Mouse (Mus musculus) stomach, embryonic 14.5 days (tissue): Measurements from ENCODE around the gene Dnttip1. TPM values are rescaled to one million over a fixed set of nuclear protein-coding genes. Genes with fewer than 3 reads are reported as not detected.

Source experiments
- ATAC-seq: fragments of 200-750 bp; cut with Nextera tagmentation; 2 replicates; pipeline ENCODE4 v1.8.0; 2017; ENCODE audit warnings: low read depth, moderate TSS enrichment; ENCODE audit not compliant: insufficient number of reproducible peaks, insufficient read depth, low FRiP score
- H3K27ac ChIP-seq: fragments of 300-500 bp; sonication (generic); 2 replicates; pipeline ENCODE4 v1.5.1; 2014; ENCODE audit warnings: mild to moderate bottlenecking, low read length, moderate library complexity, mixed read lengths
- H3K27me3 ChIP-seq: fragments of 300-500 bp; sonication (generic); 2 replicates; pipeline ENCODE4 v1.6.1; 2014; ENCODE audit warnings: low read length, control low read depth, mixed read lengths; ENCODE audit not compliant: control insufficient read depth, insufficient read depth
- H3K36me3 ChIP-seq: fragments of 300-500 bp; sonication (generic); 2 replicates; pipeline ENCODE4 v1.6.1; 2014; ENCODE audit warnings: mild to moderate bottlenecking, control low read depth, low read length, moderate library complexity, mixed read lengths; ENCODE audit not compliant: control insufficient read depth, insufficient read depth
- H3K4me1 ChIP-seq: fragments of 300-500 bp; sonication (generic); 2 replicates; pipeline ENCODE4 v1.6.1; 2014; ENCODE audit warnings: low read length, control low read depth, mixed read lengths; ENCODE audit not compliant: control insufficient read depth, insufficient read depth
- H3K4me2 ChIP-seq: fragments of 300-500 bp; sonication (generic); replicated peaks from 2 replicates; pipeline ENCODE4 v1.6.1; 2014; ENCODE audit warnings: low read depth, low read length, control low read depth
- H3K4me3 ChIP-seq: fragments of 300-500 bp; sonication (generic); 2 replicates; pipeline ENCODE4 v1.5.1; 2014; ENCODE audit warnings: low read depth, low read length, control low read depth
- H3K9ac ChIP-seq: fragments of 300-500 bp; sonication (generic); replicated peaks from 2 replicates; pipeline ENCODE4 v1.6.1; 2014; ENCODE audit warnings: low read depth, mild to moderate bottlenecking, control low read depth, low read length, moderate library complexity, mixed read lengths
- H3K9me3 ChIP-seq: fragments of 300-500 bp; sonication (generic); 2 replicates; pipeline ENCODE4 v1.6.1; 2016; ENCODE audit warnings: low read depth, low read length, control low read depth; ENCODE audit not compliant: control insufficient read depth
- WGBS: fragments of 180-500 bp; shearing (Covaris S2); extraction: QIAGEN DNeasy Blood & Tissue Kit; methylation state at CpG from one replicate; pipeline ENCODE4 v1.1.7; 2014; 5-methylcytosine and 5-hydroxymethylcytosine counted together
- polyA plus RNA-seq: library from polyadenylated mRNA; unstranded; fragments of >200 nt; fragmentation: Nextera tagmentation; extraction: Ambion mirVana; gene quantifications from 2 replicates; pipeline ENCODE4 v1.2.1, GENCODE M21; 2014

The Dnttip1 gene
- 64.0 and 69.8 TPM in 2 replicates for polyA plus RNA-seq

GRCm38 (mm10) chr2:164745843-164746479 lies at the start of gene Dnttip1, which contains the start of gene Wfdc3:
TSS of gene Dnttip1 (plus strand) at chr2:164745983.
TSS of gene Wfdc3 (minus strand) at chr2:164745931.
- WGBS: under 1% methylated on average over 70 of the region's 70 CpGs
- Histone ChIP-seq H3K9me3 (no peaks in the 10 kb centered on the region), H3K4me1 (peaks cover 12% of the 10 kb centered on the region), H3K9ac (peak within 1 kb of the TSS; percentile 96), H3K4me2 (peak within 1 kb of the TSS; percentile 80), H3K4me3 (peak within 1 kb of the TSS; percentile 87), H3K36me3 (peaks cover 25% of the 10 kb centered on the region), H3K27me3 (no peaks in the 10 kb centered on the region), H3K27ac (peak within 1 kb of the TSS; percentile 49; the same call in 1 of the 2 replicates)
- ATAC-seq: peak; percentile 90

- H3K27ac ChIP-seq: no peak within 1 kb of the TSS
- H3K4me3 ChIP-seq: no peak within 1 kb of the TSS
- H3K4me2 ChIP-seq: no peak within 1 kb of the TSS
- no peaks in the 10 kb centered on the region for H3K36me3 ChIP-seq
- no peak within 1 kb of the TSS for H3K9ac ChIP-seq
- H3K9me3 ChIP-seq: no peaks in the 10 kb centered on the region
- no peaks in the 10 kb centered on the region for H3K4me1 ChIP-seq
- H3K27me3 ChIP-seq: no peaks in the 10 kb centered on the region
- no peak for ATAC-seq
- 73% methylated on average over 4 of the region's 4 CpGs for WGBS
These were observed 47.6 kb upstream of the Dnttip1 start, which contains the start of gene Spint4 for GRCm38 (mm10) chr2:164698201-164698600. TSS of gene Spint4 (plus strand) at chr2:164698501.

GRCm38 (mm10) chr2:164700959-164701358 lies 44.8 kb upstream of the Dnttip1 start:
- no peaks in the 10 kb centered on the region for H3K36me3 ChIP-seq
- H3K27me3 ChIP-seq: no peaks in the 10 kb centered on the region
- H3K4me3 ChIP-seq: no peak overlapping the region
- no peaks in the 10 kb centered on the region for H3K4me1 ChIP-seq
- no peak overlapping the region for H3K27ac ChIP-seq
- ATAC-seq: 0 out of 2 replicates have a peak, but pooled peaks have one; percentile 49
- no peak overlapping the region for H3K9ac ChIP-seq
- 45% methylated on average over 5 of the region's 5 CpGs for WGBS
- no peak overlapping the region for H3K4me2 ChIP-seq
- no peaks in the 10 kb centered on the region for H3K9me3 ChIP-seq

GRCm38 (mm10) chr2:164701761-164702160 lies 44.0 kb upstream of the Dnttip1 start:
- no peak for ATAC-seq
- H3K36me3 ChIP-seq: no peaks in the 10 kb centered on the region
- H3K9me3 ChIP-seq: no peaks in the 10 kb centered on the region
- WGBS: 88% methylated on average over 5 of the region's 5 CpGs
- no peak overlapping the region for H3K9ac ChIP-seq
- H3K27me3 ChIP-seq: no peaks in the 10 kb centered on the region
- H3K27ac ChIP-seq: no peak overlapping the region
- no peak overlapping the region for H3K4me3 ChIP-seq
- H3K4me2 ChIP-seq: no peak overlapping the region
- no peaks in the 10 kb centered on the region for H3K4me1 ChIP-seq

DNA sequence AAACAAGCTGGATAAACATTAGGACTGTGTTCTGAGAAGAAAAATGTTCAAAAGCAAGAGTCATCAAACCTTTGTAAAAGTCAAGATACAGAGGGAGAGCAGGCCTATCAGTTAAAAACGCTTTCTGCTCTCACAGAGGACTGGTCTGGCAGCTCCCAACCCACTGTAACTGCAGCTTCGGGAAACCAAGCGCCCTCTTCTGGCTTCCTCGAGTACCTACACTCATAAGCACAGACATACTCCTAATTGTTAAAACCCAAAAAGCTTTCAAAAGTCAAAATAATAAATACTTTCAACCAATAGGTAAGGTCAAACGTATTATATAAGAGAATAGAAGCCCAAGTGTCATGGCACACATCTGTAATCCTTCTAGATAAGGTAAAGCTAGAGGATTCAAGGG lies 41.5 kb upstream of the Dnttip1 start:
- ATAC-seq: no peak
- H3K36me3 ChIP-seq: no peaks in the 10 kb centered on the region
- no peaks in the 10 kb centered on the region for H3K27me3 ChIP-seq
- no peaks in the 10 kb centered on the region for H3K9me3 ChIP-seq
- 79% methylated on average over 5 of the region's 5 CpGs for WGBS
- no peaks in the 10 kb centered on the region for H3K4me1 ChIP-seq
- H3K27ac ChIP-seq: no peak overlapping the region
- H3K4me3 ChIP-seq: no peak overlapping the region
- H3K4me2 ChIP-seq: no peak overlapping the region
- H3K9ac ChIP-seq: no peak overlapping the region

GRCm38 (mm10) chr2:164705328-164705727 lies 40.5 kb upstream of the Dnttip1 start:
- Histone ChIP-seq H3K27me3 (no peaks in the 10 kb centered on the region), H3K4me2 (no peak overlapping the region), H3K4me3 (no peak overlapping the region), H3K9me3 (no peaks in the 10 kb centered on the region), H3K4me1 (no peaks in the 10 kb centered on the region), H3K27ac (no peak overlapping the region), H3K9ac (no peak overlapping the region), H3K36me3 (no peaks in the 10 kb centered on the region)
- WGBS: over 99% methylated on average over 6 of the region's 6 CpGs
- no peak for ATAC-seq

- 90% methylated on average over 14 of the region's 14 CpGs for WGBS
- H3K4me2 ChIP-seq: no peak overlapping the region
- no peaks in the 10 kb centered on the region for H3K9me3 ChIP-seq
- no peak for ATAC-seq
- H3K27me3 ChIP-seq: no peaks in the 10 kb centered on the region
- H3K9ac ChIP-seq: no peak overlapping the region
- no peaks in the 10 kb centered on the region for H3K4me1 ChIP-seq
- no peak overlapping the region for H3K4me3 ChIP-seq
- H3K36me3 ChIP-seq: no peaks in the 10 kb centered on the region
- no peak overlapping the region for H3K27ac ChIP-seq
These were observed 39.8 kb upstream of the Dnttip1 start for GRCm38 (mm10) chr2:164705991-164706390.

DNA sequence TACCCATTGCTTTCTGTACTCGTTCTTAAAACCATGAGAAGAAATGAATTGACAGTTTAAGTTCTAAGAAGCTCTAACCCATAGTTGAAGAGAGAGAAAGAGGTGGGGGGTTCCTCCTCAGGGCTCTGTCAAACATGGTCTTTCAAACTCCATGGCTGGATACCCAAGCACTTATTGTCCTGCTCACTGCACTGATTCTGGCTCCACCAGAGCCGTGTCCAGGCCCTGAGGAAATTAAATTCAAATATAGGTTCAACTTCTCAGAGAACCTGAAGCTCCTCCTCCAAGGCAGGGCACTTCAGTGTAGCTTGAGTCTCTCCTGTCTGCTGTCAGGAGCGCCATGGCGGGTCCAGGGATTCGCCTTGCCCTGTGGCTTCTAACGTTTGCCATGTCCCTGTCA lies 30.8 kb upstream of the Dnttip1 start, which contains the start of gene Spint5:
Spint5 (plus strand) TSS at position 301 of the 400 bp plus-strand sequence.
- WGBS: 69% methylated on average over 6 of the region's 6 CpGs

More for the DNA sequence above, 30.8 kb upstream of the Dnttip1 start, which contains the start of gene Spint5:
- Histone ChIP-seq H3K4me2 (no peak within 1 kb of the TSS), H3K9me3 (no peaks in the 10 kb centered on the region), H3K9ac (no peak within 1 kb of the TSS), H3K27ac (no peak within 1 kb of the TSS), H3K4me3 (no peak within 1 kb of the TSS), H3K36me3 (no peaks in the 10 kb centered on the region), H3K27me3 (no peaks in the 10 kb centered on the region), H3K4me1 (no peaks in the 10 kb centered on the region)
- ATAC-seq: no peak
